Mouse (Mus musculus) embryonic facial prominence, embryonic 11.5 days (tissue): ENCODE measurements around the gene Olfr554. TPM values are rescaled to one million over a fixed set of nuclear protein-coding genes. Genes with fewer than 3 reads are reported as not detected.
"Not testable (repeated sequence)": the region's sequence is repeated elsewhere in the genome, so short reads cannot be mapped to it uniquely, and the experiment has no call there.

Experiments used
- ATAC-seq: fragments of 200-750 bp; cut with Nextera tagmentation; replicated peaks from 2 replicates; pipeline ENCODE4 v1.8.0; 2017; ENCODE audit warnings: low read depth; ENCODE audit not compliant: insufficient number of reproducible peaks, low FRiP score, low TSS enrichment
- DNase-seq: peaks from one replicate; pipeline ENCODE4 v3.0.0-alpha.2; 2015; ENCODE audit warnings: low spot score
- H3K27ac ChIP-seq: fragments of 300-500 bp; sonication (generic); replicated peaks from 2 replicates; pipeline ENCODE4 v1.5.1; 2014; ENCODE audit warnings: mild to moderate bottlenecking, low read depth, low read length, control low read depth
- H3K27me3 ChIP-seq: fragments of 300-500 bp; sonication (generic); 2 replicates; pipeline ENCODE4 v1.6.1; 2014; ENCODE audit warnings: mild to moderate bottlenecking, low read length, moderate library complexity, mixed read lengths; ENCODE audit not compliant: control insufficient read depth, insufficient read depth
- H3K36me3 ChIP-seq: fragments of 300-500 bp; sonication (generic); replicated peaks from 2 replicates; pipeline ENCODE4 v1.6.1; 2014; ENCODE audit warnings: low read depth, mild to moderate bottlenecking, low read length, moderate library complexity, mixed read lengths; ENCODE audit not compliant: control insufficient read depth, insufficient read depth
- H3K4me1 ChIP-seq: fragments of 300-500 bp; sonication (generic); 2 replicates; pipeline ENCODE4 v1.6.1; 2014; ENCODE audit warnings: low read length, mixed read lengths; ENCODE audit not compliant: control insufficient read depth, insufficient read depth
- H3K4me2 ChIP-seq: fragments of 300-500 bp; sonication (generic); 2 replicates; pipeline ENCODE4 v1.6.1; 2014; ENCODE audit warnings: low read depth, mild to moderate bottlenecking, control low read depth, low read length, moderate library complexity
- H3K4me3 ChIP-seq: fragments of 300-500 bp; sonication (generic); 2 replicates; pipeline ENCODE4 v1.5.1; 2014; ENCODE audit warnings: low read depth, low read length, control low read depth
- H3K9ac ChIP-seq: fragments of 300-500 bp; sonication (generic); replicated peaks from 2 replicates; pipeline ENCODE4 v1.6.1; 2014; ENCODE audit warnings: mild to moderate bottlenecking, control low read depth, low read length
- H3K9me3 ChIP-seq: fragments of 300-500 bp; sonication (generic); replicated peaks from 2 replicates; pipeline ENCODE4 v1.6.1; 2016; ENCODE audit warnings: mild to moderate bottlenecking, low read length, inconsistent platforms, mixed read lengths; ENCODE audit not compliant: control insufficient read depth
- WGBS: fragments of 180-500 bp; shearing (Covaris S2); extraction: QIAGEN DNeasy Blood & Tissue Kit; methylation state at CpG from one replicate; pipeline ENCODE4 v1.1.7; 2014; 5-methylcytosine and 5-hydroxymethylcytosine counted together
- polyA plus RNA-seq: library from polyadenylated mRNA; unstranded; fragments of >200 nt; fragmentation: Nextera tagmentation; extraction: Ambion mirVana; gene quantifications from 2 replicates; pipeline ENCODE4 v1.2.1, GENCODE M21; 2014

Gene Olfr554
- not detected in 2 replicates for polyA plus RNA-seq

DNA sequence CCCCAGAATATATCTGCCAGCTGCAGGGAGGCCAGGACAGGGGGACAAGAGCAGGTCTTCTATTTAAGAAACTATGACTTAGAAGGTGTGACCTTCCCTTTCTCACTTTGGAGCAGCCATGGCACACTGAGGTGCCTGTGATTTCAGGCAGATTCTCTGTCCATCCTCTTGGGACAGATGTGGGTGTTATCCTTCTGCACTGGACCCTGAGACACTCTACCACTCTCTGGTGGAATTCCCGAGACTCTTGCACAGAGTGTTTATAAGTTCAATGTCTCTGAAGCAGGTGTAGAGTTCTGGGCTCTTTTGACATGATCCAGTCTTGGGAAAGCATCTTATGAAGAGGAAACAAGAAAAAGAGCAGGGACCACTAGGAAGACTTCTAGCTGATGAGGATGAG, at the start of gene Olfr554:
Gene Olfr554 (plus strand): TSS at position 301 of the 400 bp plus-strand sequence.
- ATAC-seq (no peak), DNase-seq (no peak)
- Histone ChIP-seq H3K27me3 (no peaks in the 10 kb centered on the region), H3K4me2 (no peak within 1 kb of the TSS), H3K36me3 (no peaks in the 10 kb centered on the region), H3K4me1 (no peaks in the 10 kb centered on the region), H3K9me3 (no peaks in the 10 kb centered on the region), H3K27ac (no peak within 1 kb of the TSS), H3K4me3 (no peak within 1 kb of the TSS), H3K9ac (no peak within 1 kb of the TSS)
- WGBS, result 78% methylated on average over 1 of the region's 1 CpGs

DNA sequence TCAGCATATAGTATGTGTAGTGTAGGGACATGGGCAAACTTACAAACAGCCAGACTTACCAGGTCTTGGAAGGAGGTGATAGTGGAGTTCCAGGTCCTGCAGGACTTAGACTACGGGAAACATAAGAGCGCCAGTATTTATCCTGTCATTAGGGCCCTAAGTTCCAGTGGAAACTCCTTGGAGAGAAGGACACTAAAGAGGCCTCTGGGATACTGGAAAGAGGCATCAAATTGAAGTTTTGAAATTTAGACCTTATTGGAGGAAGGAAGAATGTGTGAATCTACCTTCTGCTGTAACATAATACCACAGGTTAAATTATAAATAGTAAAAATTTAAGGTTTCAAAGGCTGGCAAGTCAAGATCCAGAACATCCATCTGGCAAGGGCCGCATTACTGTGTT, 46.4 kb upstream of the Olfr554 start, which contains the start of gene Olfr551:
Gene Olfr551 (minus strand): TSS at position 101 of the 400 bp plus-strand sequence.
- no peak within 1 kb of the TSS for H3K4me2 ChIP-seq
- ATAC-seq, result no peak
- no peak within 1 kb of the TSS for H3K9ac ChIP-seq
- no peaks in the 10 kb centered on the region for H3K27me3 ChIP-seq
- H3K4me1 ChIP-seq, result no peaks in the 10 kb centered on the region
- H3K9me3 ChIP-seq, result no peaks in the 10 kb centered on the region
- H3K27ac ChIP-seq, result no peak within 1 kb of the TSS
- H3K36me3 ChIP-seq, result no peaks in the 10 kb centered on the region
- no peak for DNase-seq
- H3K4me3 ChIP-seq, result no peak within 1 kb of the TSS
- 92% methylated on average over 3 of the region's 3 CpGs for WGBS

DNA sequence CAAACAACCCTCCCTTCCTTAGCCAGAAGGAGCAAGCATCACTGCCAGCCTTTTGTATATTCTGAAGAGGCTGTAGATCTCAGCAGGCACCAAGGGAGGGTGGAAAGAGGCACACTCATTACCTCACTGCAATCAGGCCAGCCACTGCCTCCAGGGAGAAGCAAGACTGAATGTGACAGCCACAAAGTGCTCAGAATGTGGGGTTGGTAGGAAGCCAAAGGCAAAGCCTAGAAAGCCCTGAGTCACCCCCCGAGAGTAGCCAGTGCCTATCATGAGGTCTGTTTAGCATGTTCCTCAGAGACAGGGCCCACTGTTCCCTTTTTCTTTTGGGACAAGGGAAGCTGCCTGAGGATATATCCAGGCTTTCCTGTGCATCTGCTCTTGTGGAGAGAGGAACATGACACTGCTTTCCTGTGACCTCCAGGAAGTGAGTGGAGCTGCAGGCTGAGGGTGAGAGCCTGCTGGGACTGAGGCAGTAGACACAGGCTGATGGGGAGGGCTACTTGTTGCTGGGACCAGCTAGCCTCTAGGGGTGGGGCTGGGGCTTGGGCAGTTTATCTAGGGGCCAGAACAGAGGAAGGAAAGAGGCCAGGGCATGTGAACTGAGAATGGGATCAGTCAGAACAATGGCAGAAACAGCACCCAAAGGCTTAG, 40.7 kb upstream of the Olfr554 start, which contains the start of gene Olfr552:
Gene Olfr552 (plus strand): TSS at position 393 of the 654 bp plus-strand sequence.
- Histone ChIP-seq H3K36me3 (no peaks in the 10 kb centered on the region), H3K4me1 (no peaks in the 10 kb centered on the region), H3K27ac (no peak within 1 kb of the TSS), H3K9me3 (no peaks in the 10 kb centered on the region), H3K9ac (no peak within 1 kb of the TSS), H3K4me2 (no peak within 1 kb of the TSS), H3K27me3 (no peaks in the 10 kb centered on the region), H3K4me3 (no peak within 1 kb of the TSS)
- DNase-seq, result no peak
- no peak for ATAC-seq
- 35% methylated on average over 1 of the region's 1 CpGs for WGBS

DNA sequence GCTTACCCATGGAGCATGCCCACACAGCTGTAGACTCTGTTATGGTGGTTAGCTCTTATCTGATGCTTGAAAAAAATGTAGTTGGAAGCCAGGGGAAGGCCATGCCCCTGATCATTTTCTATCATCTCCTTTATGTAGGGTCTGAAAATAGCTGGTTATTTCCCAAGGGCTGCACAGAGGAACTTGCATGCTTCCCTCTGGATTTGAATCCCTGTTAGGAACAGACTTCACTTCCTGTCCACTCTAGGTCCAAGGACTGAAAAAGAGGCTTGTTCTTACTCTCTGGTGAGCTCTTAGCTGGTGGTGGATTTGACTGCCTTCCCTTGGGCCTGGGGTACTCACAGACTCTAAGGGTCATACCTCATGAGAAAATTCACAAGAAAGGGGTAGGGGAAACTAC, 20.1 kb upstream of the Olfr554 start, which contains the start of gene Olfr553:
Gene Olfr553 (minus strand): TSS at position 101 of the 400 bp plus-strand sequence.
- Histone ChIP-seq H3K9me3 (no peaks in the 10 kb centered on the region), H3K9ac (no peak within 1 kb of the TSS), H3K27ac (no peak within 1 kb of the TSS), H3K4me2 (no peak within 1 kb of the TSS), H3K4me3 (no peak within 1 kb of the TSS), H3K36me3 (no peaks in the 10 kb centered on the region), H3K27me3 (no peaks in the 10 kb centered on the region), H3K4me1 (no peaks in the 10 kb centered on the region)
- DNase-seq (no peak), ATAC-seq (no peak)

DNA sequence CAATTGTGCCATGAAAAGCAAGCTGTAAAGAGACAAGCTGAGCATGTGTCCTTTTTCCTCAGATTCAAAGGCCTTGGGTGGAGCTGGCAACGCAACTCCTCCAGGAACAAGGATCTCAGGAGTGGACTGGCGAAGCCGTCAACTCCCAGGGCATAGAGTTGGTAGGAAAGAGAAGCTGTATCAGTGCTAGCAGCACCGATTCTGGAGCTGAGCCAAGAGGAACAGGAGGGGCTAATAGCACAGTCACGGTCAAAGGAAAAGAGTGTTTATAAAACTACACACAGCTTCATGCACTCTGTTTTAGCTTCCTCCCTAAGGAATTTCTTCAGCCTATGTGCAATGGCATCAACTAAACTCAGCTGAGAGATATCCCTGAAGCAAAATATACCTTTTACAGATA, 18.6 kb upstream of the Olfr554 start:
- Histone ChIP-seq H3K4me3 (no peak overlapping the region), H3K9ac (no peak overlapping the region), H3K27me3 (no peaks in the 10 kb centered on the region), H3K4me2 (no peak overlapping the region), H3K9me3 (no peaks in the 10 kb centered on the region), H3K4me1 (no peaks in the 10 kb centered on the region), H3K27ac (no peak overlapping the region), H3K36me3 (no peaks in the 10 kb centered on the region)
- DNase-seq (peak; percentile 20), ATAC-seq (no peak)
- WGBS, result 76% methylated on average over 5 of the region's 5 CpGs

DNA sequence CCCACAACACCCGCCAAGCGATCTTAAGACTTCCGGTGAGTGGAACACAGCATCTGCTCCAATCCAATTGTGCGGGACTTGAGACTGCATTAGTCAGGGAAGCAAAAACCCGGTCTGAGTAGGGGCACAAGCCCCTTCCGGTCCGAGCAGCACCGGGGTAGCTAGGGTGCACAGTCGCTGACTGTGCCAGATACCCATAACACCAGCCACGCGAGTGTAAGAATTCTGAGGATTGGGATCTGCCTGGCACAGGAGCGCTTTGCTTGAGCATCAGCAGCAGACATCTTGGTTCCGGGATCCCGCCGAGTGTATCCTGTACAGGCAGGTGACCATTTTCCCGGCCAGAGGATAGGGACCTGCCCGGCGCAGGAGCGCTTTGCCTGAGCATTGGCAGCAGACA, 17.9 kb upstream of the Olfr554 start:
- not testable (repeated sequence) for ATAC-seq, H3K27ac ChIP-seq, H3K9ac ChIP-seq, H3K36me3 ChIP-seq, H3K4me1 ChIP-seq, H3K27me3 ChIP-seq, H3K9me3 ChIP-seq, H3K4me2 ChIP-seq, DNase-seq, H3K4me3 ChIP-seq
- WGBS, result 83% methylated on average over 16 of the region's 19 CpGs

DNA sequence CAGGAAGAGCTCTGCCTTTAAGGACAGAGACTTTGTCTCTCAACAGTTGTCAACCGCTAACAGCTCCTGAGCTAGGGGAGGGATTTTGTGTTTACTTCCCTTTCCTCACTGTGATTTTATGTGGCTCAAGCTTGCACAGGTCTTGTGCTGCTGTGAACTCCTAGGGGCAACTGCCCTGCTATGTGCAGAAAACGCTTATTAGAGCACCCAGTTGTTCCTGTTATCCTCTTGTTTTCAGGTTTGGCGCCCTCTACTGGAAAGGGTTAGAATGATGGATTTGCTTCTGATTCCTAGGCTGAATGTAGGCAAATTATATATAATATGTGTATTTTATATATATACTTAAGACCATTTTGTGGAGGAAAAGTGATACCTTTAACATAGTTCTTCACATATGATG, 1.6 kb upstream of the Olfr554 start:
- Histone ChIP-seq H3K4me2 (no peak overlapping the region), H3K4me1 (no peaks in the 10 kb centered on the region), H3K36me3 (no peaks in the 10 kb centered on the region), H3K4me3 (no peak overlapping the region), H3K27ac (no peak overlapping the region), H3K9ac (no peak overlapping the region), H3K9me3 (no peaks in the 10 kb centered on the region), H3K27me3 (no peaks in the 10 kb centered on the region)
- 29% methylated on average over 3 of the region's 3 CpGs for WGBS
- peak; percentile 36 for DNase-seq
- no peak for ATAC-seq

DNA sequence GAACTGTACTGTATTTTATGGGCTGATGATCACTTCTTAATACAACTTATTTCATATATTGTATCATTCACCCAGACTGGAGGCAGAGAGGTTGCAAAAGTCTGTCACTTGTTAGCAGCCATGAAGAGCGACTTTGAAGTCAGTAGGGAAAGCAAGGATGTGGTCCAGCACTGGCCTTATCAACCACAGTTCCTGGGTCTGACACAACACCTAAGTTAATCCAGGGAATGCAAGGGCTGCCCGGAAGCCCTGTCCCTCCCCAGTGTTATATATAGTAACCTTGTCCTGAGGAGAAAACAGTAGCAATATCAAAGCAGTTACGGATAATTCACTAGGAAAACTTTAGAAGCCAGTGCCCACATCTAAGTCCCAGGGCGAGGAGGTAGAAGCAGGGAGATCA, 6.7 kb downstream of the Olfr554 start:
- H3K4me2 ChIP-seq, H3K4me3 ChIP-seq, H3K9ac ChIP-seq, DNase-seq, H3K36me3 ChIP-seq, H3K9me3 ChIP-seq, ATAC-seq, H3K27me3 ChIP-seq, H3K4me1 ChIP-seq, H3K27ac ChIP-seq: not testable (repeated sequence)
- WGBS, result 89% methylated on average over 2 of the region's 4 CpGs
